Mouse (Mus musculus) lung, embryonic 14.5 days (tissue): ENCODE results near the gene Kirrel3. TPM values are rescaled to one million over a fixed set of nuclear protein-coding genes. Genes with fewer than 3 reads are reported as not detected.

ENCODE experiments used
- ATAC-seq: fragments of 200-750 bp; cut with Nextera tagmentation; 2 replicates; pipeline ENCODE4 v1.8.0; 2017; ENCODE audit warnings: mild to moderate bottlenecking, moderate TSS enrichment, moderate library complexity; ENCODE audit not compliant: insufficient read depth
- DNase-seq: peaks from one replicate; pipeline ENCODE4 v3.0.0-alpha.2; 2015
- H3K27ac ChIP-seq: fragments of 300-500 bp; sonication (generic); 2 replicates; pipeline ENCODE4 v1.5.1; 2014; ENCODE audit warnings: low read depth, mild to moderate bottlenecking, moderate library complexity
- H3K27me3 ChIP-seq: fragments of 300-500 bp; sonication (generic); 2 replicates; pipeline ENCODE4 v1.6.1; 2014; ENCODE audit warnings: low read length, control low read depth; ENCODE audit not compliant: insufficient read depth
- H3K36me3 ChIP-seq: fragments of 300-500 bp; sonication (generic); 2 replicates; pipeline ENCODE4 v1.6.1; 2014; ENCODE audit warnings: control low read depth; ENCODE audit not compliant: insufficient read depth
- H3K4me1 ChIP-seq: fragments of 300-500 bp; sonication (generic); 2 replicates; pipeline ENCODE4 v1.6.1; 2014; ENCODE audit warnings: antibody characterized with exemption, control low read depth; ENCODE audit not compliant: insufficient read depth
- H3K4me2 ChIP-seq: fragments of 300-500 bp; sonication (generic); 2 replicates; pipeline ENCODE4 v1.6.1; 2014; ENCODE audit warnings: mild to moderate bottlenecking
- H3K4me3 ChIP-seq: fragments of 300-500 bp; sonication (generic); 2 replicates; pipeline ENCODE4 v1.5.1; 2014; ENCODE audit warnings: low read depth, low read length
- H3K9ac ChIP-seq: fragments of 300-500 bp; sonication (generic); 2 replicates; pipeline ENCODE4 v1.6.1; 2014
- H3K9me3 ChIP-seq: fragments of 300-500 bp; sonication (generic); 2 replicates; pipeline ENCODE4 v1.6.1; 2016; ENCODE audit warnings: low read depth, low read length, control low read depth
- CTCF ChIP-seq: IDR thresholded peaks from 2 replicates; pipeline ENCODE4 v1.5.1; 2016; ENCODE audit warnings: antibody characterized with exemption, low read depth
- WGBS: fragments of 180-500 bp; shearing (Covaris S2); extraction: QIAGEN DNeasy Blood & Tissue Kit; methylation state at CpG from one replicate; pipeline ENCODE4 v1.1.7; 2014; 5-methylcytosine and 5-hydroxymethylcytosine counted together
- polyA plus RNA-seq: library from polyadenylated mRNA; unstranded; fragments of >200 nt; fragmentation: Nextera tagmentation; extraction: Ambion mirVana; gene quantifications from 2 replicates; pipeline ENCODE4 v1.2.1, GENCODE M21; 2014

The Kirrel3 gene
- polyA plus RNA-seq, 1 experiment from 2014 or later: 1.4 TPM

DNA sequence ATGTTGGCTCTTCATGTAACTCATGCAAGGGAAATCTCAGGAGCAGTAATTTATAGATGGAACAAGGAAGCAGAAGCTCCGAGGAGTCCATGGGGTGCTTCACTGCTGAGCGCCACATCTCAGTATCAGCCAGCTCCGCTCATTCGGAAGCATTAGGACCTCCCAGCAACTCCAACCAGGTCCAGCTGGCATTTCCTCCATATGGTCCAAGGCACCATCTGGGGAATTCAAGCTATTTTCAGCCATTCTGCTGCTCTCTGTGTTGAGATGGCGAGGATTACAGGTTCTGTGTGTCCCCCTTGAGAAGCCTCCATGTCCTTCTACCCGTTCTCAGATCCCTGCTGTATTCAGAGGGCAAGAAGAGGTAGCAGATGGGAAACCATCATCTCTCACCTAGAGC is 419.5 kb downstream of the Kirrel3 start:
- no peak for TF ChIP-seq CTCF
- H3K27me3 ChIP-seq: no peaks in the 10 kb centered on the region
- no peaks in the 10 kb centered on the region for H3K4me1 ChIP-seq
- ATAC-seq: no peak
- no peaks in the 10 kb centered on the region for H3K36me3 ChIP-seq
- no peak for DNase-seq
- WGBS: 78% methylated on average over 6 of the region's 6 CpGs
- H3K9ac ChIP-seq: no peak overlapping the region
- H3K27ac ChIP-seq: no peak overlapping the region
- no peak overlapping the region for H3K4me3 ChIP-seq
- H3K9me3 ChIP-seq: no peaks in the 10 kb centered on the region
- H3K4me2 ChIP-seq: no peak overlapping the region

DNA sequence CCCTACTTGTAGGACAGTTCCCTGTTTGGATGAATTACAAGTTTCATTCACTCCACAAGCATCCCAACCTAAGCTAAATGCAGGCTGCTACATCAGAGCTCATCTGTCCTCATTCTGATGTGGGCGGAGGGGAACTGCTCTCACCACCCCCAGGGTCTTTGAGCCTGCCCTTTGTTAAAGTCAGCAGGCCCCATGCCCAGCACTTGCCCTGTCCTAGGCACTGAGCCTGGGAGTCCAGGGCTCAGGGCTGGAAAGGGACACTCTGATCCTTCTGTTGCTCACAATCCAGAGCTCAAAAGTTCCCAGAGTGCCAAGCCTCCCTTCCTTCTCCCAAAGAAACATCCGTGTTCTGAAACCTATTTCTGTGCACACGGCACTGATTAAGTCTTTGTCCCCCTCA is 422.3 kb downstream of the Kirrel3 start:
- H3K4me2 ChIP-seq: no peak overlapping the region
- no peak overlapping the region for H3K27ac ChIP-seq
- no peak for DNase-seq
- no peaks in the 10 kb centered on the region for H3K27me3 ChIP-seq
- H3K4me3 ChIP-seq: no peak overlapping the region
- H3K9ac ChIP-seq: no peak overlapping the region
- no peaks in the 10 kb centered on the region for H3K4me1 ChIP-seq
- H3K9me3 ChIP-seq: no peaks in the 10 kb centered on the region
- H3K36me3 ChIP-seq: no peaks in the 10 kb centered on the region
- TF ChIP-seq CTCF: no peak
- 84% methylated on average over 3 of the region's 3 CpGs for WGBS
- no peak for ATAC-seq

DNA sequence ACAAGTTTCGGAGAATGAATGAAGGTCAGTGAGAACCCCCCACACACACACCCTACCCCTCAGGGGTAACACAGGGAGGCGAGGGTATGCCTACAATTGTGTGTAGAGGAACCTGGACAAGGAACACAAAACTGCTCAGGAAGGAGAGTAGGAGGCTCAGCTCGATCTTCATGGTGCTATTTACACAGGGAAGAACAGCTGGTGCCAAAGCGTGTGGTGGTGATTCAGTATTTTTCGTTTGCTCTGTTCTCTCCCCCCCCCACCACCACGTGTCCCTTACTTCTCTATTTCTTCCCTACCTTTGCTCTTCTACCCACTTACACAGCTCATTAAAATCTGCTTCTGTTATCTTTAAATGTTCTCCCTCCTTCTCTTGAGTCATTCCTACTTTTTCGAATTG is 426.1 kb downstream of the Kirrel3 start:
- H3K4me2 ChIP-seq: no peak overlapping the region
- 68% methylated on average over 7 of the region's 7 CpGs for WGBS
- H3K27ac ChIP-seq: no peak overlapping the region
- H3K9ac ChIP-seq: no peak overlapping the region
- ATAC-seq: no peak
- H3K4me3 ChIP-seq: no peak overlapping the region
- TF ChIP-seq CTCF: no peak
- no peaks in the 10 kb centered on the region for H3K36me3 ChIP-seq
- no peaks in the 10 kb centered on the region for H3K9me3 ChIP-seq
- no peaks in the 10 kb centered on the region for H3K4me1 ChIP-seq
- no peak for DNase-seq
- H3K27me3 ChIP-seq: no peaks in the 10 kb centered on the region

DNA sequence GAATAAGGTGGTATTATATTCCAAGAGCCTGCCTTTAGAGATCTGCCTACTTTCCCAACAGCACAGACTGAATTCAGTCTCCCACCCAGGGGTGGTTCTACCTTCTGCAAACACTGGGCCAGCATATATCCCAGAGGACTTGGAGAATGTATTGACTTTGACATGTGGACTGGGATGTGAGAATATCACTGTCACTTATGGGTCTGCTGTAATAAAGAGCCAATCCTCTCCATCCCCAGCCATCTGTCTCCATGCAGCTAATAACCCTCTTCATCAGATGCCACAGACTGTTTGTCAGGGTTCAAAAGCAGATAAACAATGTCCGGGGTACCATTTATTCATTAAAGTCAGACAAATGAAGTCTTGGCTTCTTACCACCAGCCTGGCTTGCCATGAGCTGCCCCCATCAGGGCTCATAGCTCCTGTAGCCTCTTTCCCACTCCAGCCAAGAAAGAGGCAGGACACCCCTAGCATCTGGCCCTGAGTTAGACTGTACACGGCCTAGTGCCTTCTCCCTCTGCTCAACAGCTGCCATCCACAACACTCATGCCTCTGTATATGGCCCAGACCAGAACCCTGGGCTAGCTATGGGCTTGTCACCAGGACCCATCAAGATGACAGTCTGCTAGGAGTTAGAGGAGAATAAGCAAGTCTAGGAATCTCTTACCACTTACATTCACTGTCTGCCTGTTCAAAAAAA is 426.7 kb downstream of the Kirrel3 start:
- ATAC-seq: no peak
- Histone ChIP-seq H3K9me3 (no peaks in the 10 kb centered on the region), H3K4me3 (no peak overlapping the region), H3K27ac (no peak overlapping the region), H3K4me2 (no peak overlapping the region), H3K9ac (no peak overlapping the region), H3K4me1 (no peaks in the 10 kb centered on the region), H3K27me3 (no peaks in the 10 kb centered on the region), H3K36me3 (no peaks in the 10 kb centered on the region)
- no peak for TF ChIP-seq CTCF
- WGBS: 67% methylated on average over 2 of the region's 2 CpGs
- no peak for DNase-seq

DNA sequence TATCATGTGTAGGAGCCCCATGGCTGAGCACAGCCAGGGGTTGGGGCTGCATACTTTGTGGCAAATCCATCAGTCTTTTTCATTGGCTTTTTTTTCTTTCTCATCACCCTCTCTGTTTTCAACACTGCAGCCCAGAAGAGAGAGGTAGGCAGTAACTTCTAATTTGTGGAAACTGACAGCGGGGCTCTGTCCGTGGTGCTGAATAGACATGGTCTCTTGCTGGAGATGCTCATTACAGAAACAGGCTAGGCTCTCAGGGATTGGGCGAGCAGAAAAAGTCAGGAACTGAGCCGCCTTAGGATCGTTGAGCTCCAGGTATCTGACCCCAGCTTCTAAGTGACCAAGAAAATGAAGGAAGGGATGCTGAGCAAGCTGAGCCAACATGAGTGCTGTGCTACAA is 427.3 kb downstream of the Kirrel3 start:
- Histone ChIP-seq H3K9me3 (no peaks in the 10 kb centered on the region), H3K9ac (no peak overlapping the region), H3K4me2 (no peak overlapping the region), H3K36me3 (no peaks in the 10 kb centered on the region), H3K27ac (no peak overlapping the region), H3K27me3 (no peaks in the 10 kb centered on the region), H3K4me1 (no peaks in the 10 kb centered on the region), H3K4me3 (no peak overlapping the region)
- DNase-seq (peak; percentile 93), ATAC-seq (peak; percentile 65; the same call in 1 of the 2 replicates)
- no peak for TF ChIP-seq CTCF
- 1% methylated on average over 5 of the region's 5 CpGs for WGBS

DNA sequence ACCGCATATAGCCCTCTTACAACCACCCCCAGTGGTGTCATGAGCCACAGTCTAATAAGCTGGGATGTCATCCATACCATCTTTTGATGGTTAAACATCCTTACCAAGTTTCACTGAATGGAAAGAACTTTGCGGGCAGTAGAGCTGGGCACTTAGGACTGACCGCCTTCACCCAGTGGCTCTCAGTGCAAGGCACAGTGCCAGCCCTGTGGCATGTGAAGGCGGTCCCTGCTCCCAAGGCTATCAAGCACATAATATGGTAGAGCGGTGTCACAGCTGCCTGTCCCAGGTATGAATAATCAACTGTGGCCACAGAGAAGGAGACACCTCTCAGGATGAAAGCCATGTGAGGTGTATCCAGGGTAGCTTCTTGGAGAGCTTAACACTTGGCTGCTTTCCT is 433.3 kb downstream of the Kirrel3 start:
- no peak overlapping the region for H3K9ac ChIP-seq
- WGBS: 89% methylated on average over 5 of the region's 5 CpGs
- H3K27me3 ChIP-seq: no peaks in the 10 kb centered on the region
- no peaks in the 10 kb centered on the region for H3K9me3 ChIP-seq
- DNase-seq (no peak), ATAC-seq (no peak)
- no peak overlapping the region for H3K4me3 ChIP-seq
- H3K4me1 ChIP-seq: no peaks in the 10 kb centered on the region
- H3K4me2 ChIP-seq: no peak overlapping the region
- no peak for TF ChIP-seq CTCF
- no peak overlapping the region for H3K27ac ChIP-seq
- no peaks in the 10 kb centered on the region for H3K36me3 ChIP-seq

DNA sequence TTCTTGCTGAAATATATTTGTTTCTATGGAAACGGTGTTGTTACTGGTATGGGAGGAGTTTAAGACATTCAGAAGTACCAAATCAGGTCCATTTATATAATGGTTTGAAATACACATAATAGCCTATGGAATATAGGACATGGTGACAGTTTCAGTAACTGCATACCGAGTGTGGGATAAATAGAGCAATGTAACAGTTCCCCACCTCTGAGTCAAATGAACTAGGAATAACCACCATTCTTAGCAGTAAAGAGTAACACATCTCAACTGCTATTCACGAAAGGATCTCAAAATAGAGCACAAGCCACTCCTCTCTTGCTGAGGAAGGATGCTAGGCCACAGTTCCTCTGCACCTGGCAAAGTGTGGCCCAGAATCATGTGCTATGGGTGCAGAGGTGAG is 434.4 kb downstream of the Kirrel3 start:
- Histone ChIP-seq H3K27me3 (no peaks in the 10 kb centered on the region), H3K9me3 (no peaks in the 10 kb centered on the region), H3K4me1 (no peaks in the 10 kb centered on the region), H3K4me3 (no peak overlapping the region), H3K27ac (no peak overlapping the region), H3K36me3 (no peaks in the 10 kb centered on the region), H3K4me2 (no peak overlapping the region), H3K9ac (no peak overlapping the region)
- 76% methylated on average over 3 of the region's 3 CpGs for WGBS
- DNase-seq: no peak
- TF ChIP-seq CTCF: no peak
- no peak for ATAC-seq
